8 mouse cellular contexts compared by ENCODE assay signal in genomic region chr7:79547092-79547491, GRCm38 (mm10).
DNase-seq lines count a peak whose midpoint lies in the region; ATAC-seq and TF ChIP-seq lines count a peak whose summit lies in the region.

No protein-coding gene starts in this region.

- TF ChIP-seq CTCF in cerebellum, adult 2 months (IDR thresholded peaks at IDR 0.05; ENCODE audit: borderline replicate concordance, insufficient read depth, low read depth, low read length), result peak; percentile 100
- peak; percentile 98 for TF ChIP-seq CTCF in left cerebral cortex, adult 2 months (IDR thresholded peaks at IDR 0.05)
- peak; percentile 90 for TF ChIP-seq CTCF in small intestine, adult 2 months (IDR thresholded peaks at IDR 0.05; ENCODE audit: extremely low read depth, insufficient read length, insufficient replicate concordance, low read depth, low read length)

- no peaks in the 10 kb centered on the region for H3K9me3 ChIP-seq in hindbrain, embryonic 16.5 days (ENCODE audit: control insufficient read depth, low read length)

- DNase-seq in NIH3T3 (ENCODE audit: low read depth), result peak; percentile 78
- DNase-seq in cerebellum, adult 2 months, result peak; percentile 93 to 97
- DNase-seq in frontal cortex, postnatal 10 days (ENCODE audit: low spot score in 2 of 2), result peak; percentile 85 to 90
- DNase-seq in left cerebral cortex, adult 2 months (ENCODE audit: extremely low spot score in 1 of 2, low spot score in 2 of 2), result peak; percentile 92 to 97
- DNase-seq in mesoderm, embryonic 11.5 days (ENCODE audit: low read depth, low spot score), result peak; percentile 84

- no peaks in the 10 kb centered on the region for H3K36me3 ChIP-seq in hindbrain, embryonic 16.5 days (ENCODE audit: control insufficient read depth, insufficient read depth, low read length)
- no peaks in the 10 kb centered on the region for H3K36me3 ChIP-seq in small intestine, adult 2 months (ENCODE audit: control insufficient read depth, insufficient read depth, low read length)

- peak overlapping the region; percentile 30; the same call in 1 of the 2 replicates for H3K9ac ChIP-seq in hindbrain, embryonic 16.5 days (ENCODE audit: low read depth, low read length)

- H3K4me1 ChIP-seq in cerebellum, adult 2 months (ENCODE audit: control insufficient read depth, insufficient read depth, low read length), result no peaks in the 10 kb centered on the region; the same call in 1 of the 2 replicates
- H3K4me1 ChIP-seq in hindbrain, embryonic 16.5 days (ENCODE audit: control insufficient read depth, insufficient read depth, low read depth, low read length), result peaks cover 27% of the 10 kb centered on the region
- no peaks in the 10 kb centered on the region for H3K4me1 ChIP-seq in small intestine, adult 2 months (ENCODE audit: control insufficient read depth, insufficient read depth, insufficient read length, low read length)

- WGBS in cerebellum, adult 2 months, result 2% methylated on average over 15 of the region's 15 CpGs
- whole genome bisulfite sequencing in hindbrain, embryonic 16.5 days, result 2% methylated on average over 15 of the region's 15 CpGs
- 3% methylated on average over 15 of the region's 15 CpGs for WGBS in small intestine, adult 2 months

- no peaks in the 10 kb centered on the region; the same call in 1 of the 2 replicates for H3K27me3 ChIP-seq in cerebellum, adult 2 months (ENCODE audit: control insufficient read depth, insufficient read depth, low read length)
- H3K27me3 ChIP-seq in hindbrain, embryonic 16.5 days (replicated peaks; ENCODE audit: control insufficient read depth, insufficient read depth, low read length), result peaks cover 3% of the 10 kb centered on the region; the same call in 1 of the 2 replicates
- H3K27me3 ChIP-seq in small intestine, adult 2 months (ENCODE audit: control insufficient read depth, insufficient read depth, low read length), result peaks cover 60% of the 10 kb centered on the region

- peak; percentile 84 for ATAC-seq in hindbrain, embryonic 16.5 days
- no peak for ATAC-seq in monocyte, adult 5-6 weeks (replicated peaks; ENCODE audit: insufficient number of reproducible peaks, low FRiP score, low TSS enrichment, poor library complexity, severe bottlenecking)

- intact Hi-C loops in left cerebral cortex, adult 2 months (cut with DNase I), result loop anchor here (1.0 to 2.0 kb wide), 3 partner anchors 24 to 51 kb away; no protein-coding TSS in a partner anchor

- no peak for TF ChIP-seq POLR2A in cerebellum, adult 2 months (IDR thresholded peaks at IDR 0.05; ENCODE audit: borderline replicate concordance, insufficient read depth, low read length)
- no peak for TF ChIP-seq POLR2A in small intestine, adult 2 months (IDR thresholded peaks at IDR 0.05; ENCODE audit: low read depth, low read length)

- no peak overlapping the region for H3K4me3 ChIP-seq in cerebellum, adult 2 months (replicated peaks; ENCODE audit: insufficient read depth, low read depth, low read length)
- no peak overlapping the region for H3K4me3 ChIP-seq in hindbrain, embryonic 16.5 days (ENCODE audit: low read length)
- no peak overlapping the region for H3K4me3 ChIP-seq in left cerebral cortex, adult 2 months
- no peak overlapping the region for H3K4me3 ChIP-seq in small intestine, adult 2 months (ENCODE audit: low read depth, low read length)

- H3K4me2 ChIP-seq in hindbrain, embryonic 16.5 days (ENCODE audit: low read length), result peak overlapping the region; percentile 31; the same call in 1 of the 2 replicates

- H3K27ac ChIP-seq in cerebellum, adult 2 months (ENCODE audit: insufficient read depth, low read length), result no peak overlapping the region
- H3K27ac ChIP-seq in hindbrain, embryonic 16.5 days (ENCODE audit: low read depth, low read length), result peak overlapping the region; percentile 42
- H3K27ac ChIP-seq in left cerebral cortex, adult 2 months, result peak overlapping the region; percentile 71
- H3K27ac ChIP-seq in small intestine, adult 2 months (ENCODE audit: insufficient read depth, low read depth, low read length), result no peak overlapping the region

Comparison
In these comparisons a context has a peak if more than half of its experiments do, and no peak if none do; other contexts are left out.
1. H3K27ac ChIP-seq: peak in hindbrain, embryonic 16.5 days (single experiment) and left cerebral cortex, adult 2 months (single experiment); none in cerebellum, adult 2 months (single experiment) and small intestine, adult 2 months (single experiment).
2. Peak in every context shown above with its lines, with median percentiles within 50 percentile points of each other: DNase-seq and CTCF ChIP-seq.